Mouse (Mus musculus) lung, postnatal 0 days (tissue): ENCODE results near the gene Stra6l. TPM values are rescaled to one million over a fixed set of nuclear protein-coding genes. Genes with fewer than 3 reads are reported as not detected.

Experiments used
- ATAC-seq: fragments of 200-750 bp; cut with Nextera tagmentation; 2 replicates; pipeline ENCODE4 v1.8.0; 2017; ENCODE audit warnings: moderate library complexity
- DNase-seq: peaks from one replicate; pipeline ENCODE4 v3.0.0-alpha.2; 2016; ENCODE audit warnings: low spot score
- H3K27ac ChIP-seq: fragments of 300-500 bp; sonication (generic); 2 replicates; pipeline ENCODE4 v1.5.1; 2014; ENCODE audit warnings: antibody characterized with exemption, mild to moderate bottlenecking, low read length, mixed read lengths
- H3K27me3 ChIP-seq: fragments of 300-500 bp; sonication (generic); replicated peaks from 2 replicates; pipeline ENCODE4 v1.6.1; 2014; ENCODE audit warnings: low read length, mixed read lengths; ENCODE audit not compliant: insufficient read depth
- H3K36me3 ChIP-seq: fragments of 300-500 bp; sonication (generic); 2 replicates; pipeline ENCODE4 v1.6.1; 2014; ENCODE audit warnings: low read length, mixed read lengths; ENCODE audit not compliant: insufficient read depth
- H3K4me1 ChIP-seq: fragments of 300-500 bp; sonication (generic); 2 replicates; pipeline ENCODE4 v1.6.1; 2014; ENCODE audit warnings: antibody characterized with exemption, low read depth, low read length, mixed read lengths; ENCODE audit not compliant: insufficient read depth
- H3K4me2 ChIP-seq: fragments of 300-500 bp; sonication (generic); replicated peaks from 2 replicates; pipeline ENCODE4 v1.6.1; 2014; ENCODE audit warnings: low read depth, mild to moderate bottlenecking, low read length, moderate library complexity, mixed read lengths
- H3K4me3 ChIP-seq: fragments of 300-500 bp; sonication (generic); 2 replicates; pipeline ENCODE4 v1.5.1; 2014; ENCODE audit warnings: low read depth, low read length
- H3K9ac ChIP-seq: fragments of 300-500 bp; sonication (generic); replicated peaks from 2 replicates; pipeline ENCODE4 v1.6.1; 2014; ENCODE audit warnings: low read depth, mild to moderate bottlenecking
- H3K9me3 ChIP-seq: fragments of 300-500 bp; sonication (generic); 2 replicates; pipeline ENCODE4 v1.6.1; 2016; ENCODE audit warnings: low read length, mixed read lengths
- CTCF ChIP-seq: IDR thresholded peaks from 2 replicates; pipeline ENCODE4 v1.5.1; 2016; ENCODE audit warnings: antibody characterized with exemption, mild to moderate bottlenecking
- EP300 ChIP-seq: IDR thresholded peaks from 2 replicates; pipeline ENCODE4 v1.6.1; 2016; ENCODE audit warnings: antibody characterized with exemption, mild to moderate bottlenecking, control low read depth
- WGBS: fragments of 180-500 bp; shearing (Covaris S2); extraction: QIAGEN DNeasy Blood & Tissue Kit; methylation state at CpG from one replicate; pipeline ENCODE4 v1.1.7; 2014; 5-methylcytosine and 5-hydroxymethylcytosine counted together
- polyA plus RNA-seq: library from polyadenylated mRNA; unstranded; fragments of >200 nt; fragmentation: Nextera tagmentation; extraction: Ambion mirVana; gene quantifications from 2 replicates; pipeline ENCODE4 v1.2.1, GENCODE M21; 2015

The Stra6l gene
- 0.05 TPM in 1 of 2 replicates, not detected in the other for polyA plus RNA-seq

GRCm38 (mm10) chr4:45848109-45848824, at the start of gene Stra6l:
Stra6l (plus strand) TSS chr4:45848664.
- ATAC-seq (no peak), DNase-seq (no peak)
- no peaks in the 10 kb centered on the region for H3K27me3 ChIP-seq
- no peak within 1 kb of the TSS for H3K4me3 ChIP-seq
- H3K9me3 ChIP-seq = no peaks in the 10 kb centered on the region
- no peaks in the 10 kb centered on the region; the same call in 1 of the 2 replicates for H3K4me1 ChIP-seq
- H3K27ac ChIP-seq = no peak within 1 kb of the TSS
- TF ChIP-seq EP300 = no peak
- no peak for TF ChIP-seq CTCF
- H3K36me3 ChIP-seq = no peaks in the 10 kb centered on the region
- WGBS = 47% methylated on average over 10 of the region's 10 CpGs
- no peak within 1 kb of the TSS for H3K4me2 ChIP-seq
- H3K9ac ChIP-seq = no peak within 1 kb of the TSS

GRCm38 (mm10) chr4:45798964-45799363, 49.5 kb upstream of the Stra6l start, which contains the start of gene Aldh1b1:
Aldh1b1 (plus strand) TSS chr4:45799022.
- Histone ChIP-seq H3K9ac (no peak within 1 kb of the TSS), H3K4me2 (peak within 1 kb of the TSS; percentile 70), H3K27ac (no peak within 1 kb of the TSS), H3K36me3 (no peaks in the 10 kb centered on the region), H3K27me3 (no peaks in the 10 kb centered on the region), H3K4me3 (peak within 1 kb of the TSS; percentile 38), H3K9me3 (no peaks in the 10 kb centered on the region), H3K4me1 (peaks cover 9% of the 10 kb centered on the region; the same call in 1 of the 2 replicates)
- 0% methylated on average over 26 of the region's 26 CpGs for WGBS
- TF ChIP-seq EP300 = no peak
- TF ChIP-seq CTCF = no peak
- peak; percentile 85 for ATAC-seq
- DNase-seq = peak; percentile 71

DNA sequence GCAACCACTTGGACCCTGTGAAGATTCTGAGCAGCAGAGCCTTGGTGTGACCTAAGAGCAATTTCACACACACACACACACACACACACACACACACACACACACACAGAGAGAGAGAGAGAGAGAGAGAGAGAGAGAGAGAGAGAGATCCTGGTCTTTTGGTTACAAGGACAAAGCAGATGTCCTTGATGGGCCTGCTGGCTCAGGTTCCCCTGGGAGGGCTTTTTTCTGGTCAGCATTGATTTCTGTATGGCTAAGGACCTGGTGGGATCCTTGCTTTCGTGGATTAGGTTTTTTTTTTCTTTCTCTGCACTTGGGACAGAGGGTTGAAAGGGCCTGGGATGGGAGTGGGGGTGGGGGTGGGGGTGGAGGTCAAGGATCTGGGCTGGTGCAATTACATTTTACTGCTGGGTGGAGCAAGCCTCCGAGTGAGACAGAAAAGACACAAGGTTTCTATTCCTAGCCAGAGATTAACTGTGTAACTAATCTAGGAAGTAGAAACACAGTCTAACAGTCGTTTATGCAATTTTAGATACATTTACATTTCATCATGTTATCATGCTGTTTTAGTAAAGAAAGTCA, 48.4 kb upstream of the Stra6l start:
- Histone ChIP-seq H3K9ac (no peak overlapping the region), H3K27me3 (no peaks in the 10 kb centered on the region), H3K27ac (no peak overlapping the region), H3K4me1 (peaks cover 9% of the 10 kb centered on the region; the same call in 1 of the 2 replicates), H3K9me3 (no peaks in the 10 kb centered on the region), H3K4me2 (no peak overlapping the region), H3K4me3 (no peak overlapping the region), H3K36me3 (no peaks in the 10 kb centered on the region)
- DNase-seq (no peak), ATAC-seq (no peak)
- TF ChIP-seq CTCF (no peak), EP300 (no peak)
- WGBS = 41% methylated on average over 3 of the region's 3 CpGs

GRCm38 (mm10) chr4:45802900-45803299, 45.6 kb upstream of the Stra6l start:
- WGBS = 97% methylated on average over 14 of the region's 14 CpGs
- Histone ChIP-seq H3K27me3 (no peaks in the 10 kb centered on the region), H3K9me3 (no peaks in the 10 kb centered on the region), H3K4me3 (no peak overlapping the region), H3K4me1 (peaks cover 6% of the 10 kb centered on the region; the same call in 1 of the 2 replicates), H3K4me2 (no peak overlapping the region), H3K27ac (no peak overlapping the region), H3K9ac (no peak overlapping the region), H3K36me3 (no peaks in the 10 kb centered on the region)
- TF ChIP-seq CTCF (no peak), EP300 (no peak)
- ATAC-seq (no peak), DNase-seq (no peak)

GRCm38 (mm10) chr4:45808034-45808433, 40.4 kb upstream of the Stra6l start:
- no peaks in the 10 kb centered on the region for H3K36me3 ChIP-seq
- no peaks in the 10 kb centered on the region for H3K4me1 ChIP-seq
- H3K9me3 ChIP-seq = no peaks in the 10 kb centered on the region
- no peak overlapping the region for H3K27ac ChIP-seq
- H3K27me3 ChIP-seq = no peaks in the 10 kb centered on the region
- H3K4me2 ChIP-seq = no peak overlapping the region
- H3K9ac ChIP-seq = no peak overlapping the region
- TF ChIP-seq EP300 (no peak), CTCF (no peak)
- H3K4me3 ChIP-seq = no peak overlapping the region
- WGBS = 49% methylated on average over 7 of the region's 7 CpGs
- DNase-seq = no peak
- no peak for ATAC-seq

GRCm38 (mm10) chr4:45811250-45811649, 37.2 kb upstream of the Stra6l start:
- Histone ChIP-seq H3K27ac (no peak overlapping the region), H3K4me3 (no peak overlapping the region), H3K4me1 (no peaks in the 10 kb centered on the region), H3K4me2 (no peak overlapping the region), H3K9ac (no peak overlapping the region), H3K27me3 (no peaks in the 10 kb centered on the region), H3K36me3 (no peaks in the 10 kb centered on the region), H3K9me3 (no peaks in the 10 kb centered on the region)
- WGBS = 21% methylated on average over 8 of the region's 8 CpGs
- no peak for DNase-seq
- no peak for ATAC-seq
- TF ChIP-seq CTCF = no peak
- TF ChIP-seq EP300 = no peak
